In genomic region chr4:151972221-151972967, GRCm38 (mm10) we compare ENCODE assay signal across 8 mouse cellular contexts. TPM values are rescaled to one million over a fixed set of nuclear protein-coding genes. Genes with fewer than 3 reads are reported as not detected.
A peak's percentile ranks its signal among the peaks of the same experiment; 100 is the strongest.
DNase-seq lines count a peak whose midpoint lies in the region; ATAC-seq and TF ChIP-seq lines count a peak whose summit lies in the region.

No protein-coding gene starts in this region.

- H3K4me2 ChIP-seq in limb, embryonic 11.5 days (ENCODE audit: low read depth, severe bottlenecking): no peak overlapping the region
- H3K4me2 ChIP-seq in hindbrain, embryonic 13.5 days: no peak overlapping the region

- TF ChIP-seq POLR2A in cortical plate, adult 2 months (IDR thresholded peaks at IDR 0.05; ENCODE audit: extremely low read depth, insufficient read depth, low read length): no peak

- no peak overlapping the region for H3K4me3 ChIP-seq in limb, embryonic 11.5 days (ENCODE audit: low read depth, low read length)
- H3K4me3 ChIP-seq in limb, embryonic 10.5 days: no peak overlapping the region
- no peak overlapping the region for H3K4me3 ChIP-seq in cortical plate, adult 2 months (ENCODE audit: insufficient read depth, low read length)
- no peak overlapping the region for H3K4me3 ChIP-seq in hindbrain, embryonic 13.5 days

- H3K27me3 ChIP-seq in limb, embryonic 11.5 days (ENCODE audit: control insufficient read depth, insufficient read depth, low read length): no peaks in the 10 kb centered on the region
- H3K27me3 ChIP-seq in limb, embryonic 10.5 days (ENCODE audit: low read depth, poor library complexity, severe bottlenecking): no peaks in the 10 kb centered on the region
- no peaks in the 10 kb centered on the region for H3K27me3 ChIP-seq in hindbrain, embryonic 13.5 days

- peak; percentile 69 for TF ChIP-seq CTCF in cortical plate, adult 2 months (IDR thresholded peaks at IDR 0.05; ENCODE audit: extremely low read depth, insufficient read depth, low read length)

- WGBS in limb, embryonic 11.5 days: 75% methylated on average over 10 of the region's 10 CpGs
- WGBS in limb, embryonic 10.5 days: 74% methylated on average over 10 of the region's 10 CpGs
- WGBS in hindbrain, embryonic 13.5 days: 74% methylated on average over 10 of the region's 10 CpGs

- H3K27ac ChIP-seq in limb, embryonic 11.5 days (replicated peaks; ENCODE audit: low read depth, low read length): no peak overlapping the region
- H3K27ac ChIP-seq in limb, embryonic 10.5 days: no peak overlapping the region
- H3K27ac ChIP-seq in cortical plate, adult 2 months (ENCODE audit: insufficient read depth, low read length): no peak overlapping the region
- H3K27ac ChIP-seq in hindbrain, embryonic 13.5 days: no peak overlapping the region

- no peaks in the 10 kb centered on the region for H3K9me3 ChIP-seq in limb, embryonic 11.5 days (ENCODE audit: control insufficient read depth, low read length)
- H3K9me3 ChIP-seq in limb, embryonic 10.5 days (replicated peaks): 0 out of 2 replicates have a peak, but pooled peaks cover 5% of the 10 kb centered on the region
- no peaks in the 10 kb centered on the region for H3K9me3 ChIP-seq in hindbrain, embryonic 13.5 days

- no peak for ATAC-seq in limb, embryonic 11.5 days (ENCODE audit: insufficient number of reproducible peaks, low FRiP score, low TSS enrichment, low read depth)
- no peak for ATAC-seq in hindbrain, embryonic 13.5 days (ENCODE audit: low FRiP score)

- peaks cover 36% of the 10 kb centered on the region for H3K36me3 ChIP-seq in limb, embryonic 11.5 days (ENCODE audit: control insufficient read depth, insufficient read depth, low read length)
- H3K36me3 ChIP-seq in limb, embryonic 10.5 days: peaks cover 94% of the 10 kb centered on the region
- H3K36me3 ChIP-seq in hindbrain, embryonic 13.5 days: peaks cover 67% of the 10 kb centered on the region

- no peak overlapping the region for H3K9ac ChIP-seq in limb, embryonic 11.5 days (ENCODE audit: low read length)
- no peak overlapping the region for H3K9ac ChIP-seq in hindbrain, embryonic 13.5 days

- DNase-seq in cerebellum, postnatal 10 days: peak; percentile 67 to 85
- no peak for DNase-seq in cerebellum, adult 11 months
- DNase-seq in limb, embryonic 11.5 days (ENCODE audit: low spot score): peak; percentile 59
- no peak for DNase-seq in limb, embryonic 10.5 days (ENCODE audit: low spot score)
- peak; percentile 58 for DNase-seq in mesoderm, embryonic 11.5 days (ENCODE audit: low read depth, low spot score)
- no peak for DNase-seq in spleen, postnatal 36 days (ENCODE audit: low spot score in 2 of 2)

- H3K4me1 ChIP-seq in limb, embryonic 11.5 days (ENCODE audit: control insufficient read depth, insufficient read depth, low read length): no peaks in the 10 kb centered on the region
- H3K4me1 ChIP-seq in limb, embryonic 10.5 days: no peaks in the 10 kb centered on the region
- no peaks in the 10 kb centered on the region for H3K4me1 ChIP-seq in cortical plate, adult 2 months (ENCODE audit: control insufficient read depth, insufficient read depth, low read length)
- H3K4me1 ChIP-seq in hindbrain, embryonic 13.5 days (replicated peaks): peaks cover 14% of the 10 kb centered on the region

RNA-seq across cellular contexts. Expression of gene Thap3, which starts 16.4 kb away (rescaled TPM):
- polyA plus RNA-seq in limb, embryonic 11.5 days (2014; fragmentation: Nextera tagmentation; extraction: Ambion mirVana): 27.3 and 29.5 TPM in 2 replicates
- polyA plus RNA-seq in limb, embryonic 10.5 days (2016; fragmentation: Nextera tagmentation; extraction: Ambion mirVana): 36.0 and 43.1 TPM in 2 replicates
- polyA plus RNA-seq in cortical plate, adult 2 months (2012; rRNA removed): 29.7 and 31.5 TPM in 2 replicates
- polyA plus RNA-seq in hindbrain, embryonic 13.5 days (2015; fragmentation: Nextera tagmentation; extraction: Ambion mirVana): 35.9 and 36.7 TPM in 2 replicates

RNA-seq across cellular contexts. Expression of gene Phf13, which starts 23.7 kb away (rescaled TPM):
- 28.6 and 29.4 TPM in 2 replicates for polyA plus RNA-seq in limb, embryonic 11.5 days (2014; fragmentation: Nextera tagmentation; extraction: Ambion mirVana)
- 26.9 and 33.4 TPM in 2 replicates for polyA plus RNA-seq in limb, embryonic 10.5 days (2016; fragmentation: Nextera tagmentation; extraction: Ambion mirVana)
- 9.3 and 9.6 TPM in 2 replicates for polyA plus RNA-seq in cortical plate, adult 2 months (2012; rRNA removed)
- 18.4 and 20.0 TPM in 2 replicates for polyA plus RNA-seq in hindbrain, embryonic 13.5 days (2015; fragmentation: Nextera tagmentation; extraction: Ambion mirVana)

RNA-seq across cellular contexts. Expression of gene Klhl21, which starts 36.2 kb away (rescaled TPM):
- polyA plus RNA-seq in limb, embryonic 11.5 days (2014; fragmentation: Nextera tagmentation; extraction: Ambion mirVana): 4.7 and 6.4 TPM in 2 replicates
- polyA plus RNA-seq in limb, embryonic 10.5 days (2016; fragmentation: Nextera tagmentation; extraction: Ambion mirVana): 9.7 and 10.6 TPM in 2 replicates
- 11.8 and 12.6 TPM in 2 replicates for polyA plus RNA-seq in cortical plate, adult 2 months (2012; rRNA removed)
- 3.2 and 3.7 TPM in 2 replicates for polyA plus RNA-seq in hindbrain, embryonic 13.5 days (2015; fragmentation: Nextera tagmentation; extraction: Ambion mirVana)

RNA-seq across cellular contexts. Expression of gene Dnajc11, which starts 38.9 kb away (rescaled TPM):
- 90.9 and 93.2 TPM in 2 replicates for polyA plus RNA-seq in limb, embryonic 11.5 days (2014; fragmentation: Nextera tagmentation; extraction: Ambion mirVana)
- polyA plus RNA-seq in limb, embryonic 10.5 days (2016; fragmentation: Nextera tagmentation; extraction: Ambion mirVana): 121 TPM in 2 replicates
- 58.5 and 64.9 TPM in 2 replicates for polyA plus RNA-seq in cortical plate, adult 2 months (2012; rRNA removed)
- 84.3 and 86.5 TPM in 2 replicates for polyA plus RNA-seq in hindbrain, embryonic 13.5 days (2015; fragmentation: Nextera tagmentation; extraction: Ambion mirVana)

RNA-seq across cellular contexts. Expression of gene Zbtb48, which starts 55.1 kb away (rescaled TPM):
- 21.0 and 23.9 TPM in 2 replicates for polyA plus RNA-seq in limb, embryonic 11.5 days (2014; fragmentation: Nextera tagmentation; extraction: Ambion mirVana)
- polyA plus RNA-seq in limb, embryonic 10.5 days (2016; fragmentation: Nextera tagmentation; extraction: Ambion mirVana): 24.5 and 26.5 TPM in 2 replicates
- polyA plus RNA-seq in cortical plate, adult 2 months (2012; rRNA removed): 13.7 and 19.1 TPM in 2 replicates
- 17.1 and 19.6 TPM in 2 replicates for polyA plus RNA-seq in hindbrain, embryonic 13.5 days (2015; fragmentation: Nextera tagmentation; extraction: Ambion mirVana)

Comparison
In these comparisons a context has a peak if more than half of its experiments do, and no peak if none do; other contexts are left out.
1. DNase-seq: peak in cerebellum, postnatal 10 days (2 of 2), limb, embryonic 11.5 days (single experiment) and mesoderm, embryonic 11.5 days (single experiment); none in cerebellum, adult 11 months (single experiment), limb, embryonic 10.5 days (single experiment) and spleen, postnatal 36 days (0 of 2).